Mouse (Mus musculus) hindbrain, embryonic 14.5 days (tissue): ENCODE results near the gene Rasl10a. TPM values are rescaled to one million over a fixed set of nuclear protein-coding genes. Genes with fewer than 3 reads are reported as not detected.
A peak's percentile ranks its signal among the peaks of the same experiment; 100 is the strongest.

Experiments used
- ATAC-seq: fragments of 200-750 bp; cut with Nextera tagmentation; 2 replicates; pipeline ENCODE4 v1.8.0; 2017; ENCODE audit warnings: moderate number of reproducible peaks, mild to moderate bottlenecking, moderate TSS enrichment, moderate library complexity; ENCODE audit not compliant: low FRiP score
- DNase-seq: peaks from one replicate; pipeline ENCODE4 v3.0.0-alpha.2; 2015; ENCODE audit warnings: low spot score
- H3K27ac ChIP-seq: fragments of 300-500 bp; sonication (generic); 2 replicates; pipeline ENCODE4 v1.5.1; 2014; ENCODE audit warnings: mild to moderate bottlenecking, moderate library complexity
- H3K27me3 ChIP-seq: fragments of 300-500 bp; sonication (generic); 2 replicates; pipeline ENCODE4 v1.6.1; 2014; ENCODE audit warnings: mild to moderate bottlenecking, low read length, mixed read lengths; ENCODE audit not compliant: control insufficient read depth, insufficient read depth
- H3K36me3 ChIP-seq: fragments of 300-500 bp; sonication (generic); replicated peaks from 2 replicates; pipeline ENCODE4 v1.6.1; 2014; ENCODE audit not compliant: control insufficient read depth, insufficient read depth
- H3K4me1 ChIP-seq: fragments of 300-500 bp; sonication (generic); replicated peaks from 2 replicates; pipeline ENCODE4 v1.6.1; 2014; ENCODE audit warnings: antibody characterized with exemption, low read length, mixed read lengths; ENCODE audit not compliant: control insufficient read depth, insufficient read depth
- H3K4me2 ChIP-seq: fragments of 300-500 bp; sonication (generic); replicated peaks from 2 replicates; pipeline ENCODE4 v1.6.1; 2014; ENCODE audit warnings: mild to moderate bottlenecking, moderate library complexity
- H3K4me3 ChIP-seq: fragments of 300-500 bp; sonication (generic); replicated peaks from 2 replicates; pipeline ENCODE4 v1.5.1; 2014; ENCODE audit warnings: mild to moderate bottlenecking, low read length
- H3K9ac ChIP-seq: fragments of 300-500 bp; sonication (generic); 2 replicates; pipeline ENCODE4 v1.6.1; 2014
- H3K9me3 ChIP-seq: fragments of 300-500 bp; sonication (generic); 2 replicates; pipeline ENCODE4 v1.6.1; 2016; ENCODE audit warnings: low read length; ENCODE audit not compliant: control insufficient read depth
- WGBS: fragments of 180-500 bp; shearing (Covaris S2); extraction: QIAGEN DNeasy Blood & Tissue Kit; methylation state at CpG from one replicate; pipeline ENCODE4 v1.1.7; 2014; 5-methylcytosine and 5-hydroxymethylcytosine counted together
- polyA plus RNA-seq: library from polyadenylated mRNA; unstranded; fragments of >200 nt; fragmentation: Nextera tagmentation; extraction: Ambion mirVana; gene quantifications from 2 replicates; pipeline ENCODE4 v1.2.1, GENCODE M21; 2014

Gene Rasl10a
- polyA plus RNA-seq, 1 experiment from 2014 or later: 1.0 TPM

DNA sequence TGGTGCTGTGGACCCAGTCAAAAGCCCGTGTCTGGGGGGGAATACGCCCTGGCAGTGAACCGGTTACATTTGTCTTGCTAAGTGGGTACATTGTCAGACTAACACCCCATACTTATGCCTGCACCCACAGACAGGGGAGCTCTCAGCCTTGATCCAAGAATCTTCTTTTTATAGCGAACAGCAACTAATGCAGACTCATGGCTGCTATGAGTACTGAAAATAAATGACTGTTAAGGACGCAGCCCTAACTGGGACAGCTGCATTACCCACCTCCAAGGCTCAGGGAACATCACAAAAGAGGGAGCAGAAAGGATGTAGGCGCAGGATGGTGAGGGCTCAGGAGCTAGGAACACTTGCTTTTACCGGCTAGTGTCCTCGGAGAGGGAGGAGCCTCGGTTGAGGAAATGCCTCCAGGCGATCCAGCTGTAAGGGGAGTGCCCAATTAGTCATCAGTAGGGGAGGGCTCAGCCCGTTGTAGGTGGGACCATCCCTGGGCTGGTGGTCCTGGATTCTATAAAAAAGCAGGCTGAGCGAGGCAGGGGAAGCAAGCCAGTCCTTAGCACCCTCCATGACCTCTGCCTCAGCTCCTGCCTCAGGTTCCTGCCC, 11.5 kb upstream of the Rasl10a start:
- no peak for ATAC-seq
- Histone ChIP-seq H3K4me2 (no peak overlapping the region), H3K9me3 (no peaks in the 10 kb centered on the region), H3K36me3 (peaks cover 17% of the 10 kb centered on the region), H3K9ac (no peak overlapping the region), H3K4me3 (no peak overlapping the region), H3K4me1 (no peaks in the 10 kb centered on the region), H3K27me3 (no peaks in the 10 kb centered on the region), H3K27ac (no peak overlapping the region)
- 52% methylated on average over 12 of the region's 12 CpGs for WGBS
- DNase-seq: no peak

DNA sequence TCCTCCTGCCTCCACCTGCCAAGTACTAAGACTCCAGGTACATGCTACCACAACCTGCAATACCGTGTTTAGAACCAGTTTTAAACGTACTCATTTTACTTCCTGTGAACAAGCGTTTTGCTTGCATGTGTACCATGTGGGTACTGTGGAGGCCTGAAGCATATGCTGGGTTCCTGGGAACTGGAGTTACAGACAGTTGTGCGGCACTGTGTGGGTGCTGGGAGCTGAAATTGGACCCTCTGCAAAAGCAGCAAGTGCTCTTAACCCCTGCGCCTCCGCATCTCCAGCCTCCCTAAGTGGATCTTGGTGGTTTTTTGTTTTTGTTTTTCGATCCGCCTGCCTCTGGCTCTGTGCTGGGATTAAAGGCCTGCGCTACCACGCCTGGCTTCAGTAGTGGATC, 6.3 kb upstream of the Rasl10a start:
- H3K4me2 ChIP-seq: no peak overlapping the region
- H3K4me1 ChIP-seq: peaks cover 7% of the 10 kb centered on the region; the same call in 1 of the 2 replicates
- no peak overlapping the region for H3K27ac ChIP-seq
- no peaks in the 10 kb centered on the region for H3K36me3 ChIP-seq
- no peak for DNase-seq
- no peak overlapping the region for H3K4me3 ChIP-seq
- WGBS: 85% methylated on average over 10 of the region's 10 CpGs
- peaks cover 18% of the 10 kb centered on the region for H3K27me3 ChIP-seq
- no peak overlapping the region for H3K9ac ChIP-seq
- ATAC-seq: no peak
- H3K9me3 ChIP-seq: no peaks in the 10 kb centered on the region

DNA sequence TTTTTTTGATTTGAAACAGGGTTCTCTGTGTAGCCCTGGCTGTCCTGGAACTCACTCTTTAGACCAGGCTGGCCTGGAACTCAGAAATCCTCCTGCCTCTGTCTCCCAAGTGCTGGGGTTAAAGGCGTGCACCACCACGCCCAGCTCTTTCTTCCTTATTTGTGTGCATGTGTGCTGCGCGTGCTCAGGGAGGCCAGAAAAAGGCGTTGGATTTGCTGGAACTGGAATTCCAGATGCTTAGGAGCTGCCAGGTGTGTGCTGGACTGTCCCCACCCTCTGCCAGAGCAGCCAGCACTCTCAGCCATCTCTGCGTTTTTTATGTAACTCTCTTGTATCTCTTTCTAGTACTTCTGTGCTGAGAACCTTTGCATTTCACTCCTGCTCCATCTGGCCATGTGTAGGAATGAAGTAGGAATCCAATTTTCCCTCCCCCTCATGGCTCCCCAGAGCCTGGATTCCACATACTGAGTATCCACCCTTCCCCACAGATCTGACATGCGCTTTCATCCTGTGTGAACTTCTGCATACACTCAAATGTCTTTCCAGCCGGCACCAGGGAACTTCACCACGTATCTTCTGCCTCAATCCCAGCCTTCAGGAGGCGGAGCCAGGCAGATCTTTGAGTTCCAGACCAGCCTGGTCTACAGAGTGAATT, 5.6 kb upstream of the Rasl10a start:
- Histone ChIP-seq H3K9me3 (no peaks in the 10 kb centered on the region), H3K36me3 (no peaks in the 10 kb centered on the region), H3K4me2 (no peak overlapping the region), H3K27ac (no peak overlapping the region), H3K9ac (no peak overlapping the region), H3K4me1 (peaks cover 9% of the 10 kb centered on the region; the same call in 1 of the 2 replicates), H3K27me3 (peaks cover 25% of the 10 kb centered on the region), H3K4me3 (no peak overlapping the region)
- DNase-seq: no peak
- 76% methylated on average over 10 of the region's 10 CpGs for WGBS
- no peak for ATAC-seq

DNA sequence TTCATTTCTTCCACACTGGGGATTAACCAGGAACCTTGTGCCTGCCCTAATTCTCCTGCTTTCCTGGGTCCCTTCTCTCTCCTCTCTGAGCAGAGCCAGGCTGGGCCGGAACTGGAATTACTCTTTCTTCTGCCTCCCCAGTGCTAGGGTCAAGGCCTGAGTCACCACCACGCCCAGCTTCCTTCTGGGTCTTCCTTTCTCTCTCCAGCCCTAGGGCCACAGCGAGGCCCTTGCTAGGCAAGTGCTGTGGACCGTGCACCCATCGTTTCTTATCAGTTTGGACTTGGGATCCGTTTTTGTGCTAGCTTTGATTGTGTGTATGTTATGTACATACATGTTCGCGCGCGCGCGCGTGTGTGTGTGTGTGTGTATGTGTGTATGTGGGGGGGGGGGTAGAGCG, 3.8 kb upstream of the Rasl10a start:
- Histone ChIP-seq H3K4me3 (no peak overlapping the region), H3K27me3 (peaks cover 35% of the 10 kb centered on the region), H3K4me1 (peaks cover 9% of the 10 kb centered on the region; the same call in 1 of the 2 replicates), H3K36me3 (no peaks in the 10 kb centered on the region), H3K27ac (no peak overlapping the region), H3K4me2 (no peak overlapping the region), H3K9me3 (no peaks in the 10 kb centered on the region), H3K9ac (no peak overlapping the region)
- DNase-seq (no peak), ATAC-seq (no peak)
- 88% methylated on average over 14 of the region's 14 CpGs for WGBS

DNA sequence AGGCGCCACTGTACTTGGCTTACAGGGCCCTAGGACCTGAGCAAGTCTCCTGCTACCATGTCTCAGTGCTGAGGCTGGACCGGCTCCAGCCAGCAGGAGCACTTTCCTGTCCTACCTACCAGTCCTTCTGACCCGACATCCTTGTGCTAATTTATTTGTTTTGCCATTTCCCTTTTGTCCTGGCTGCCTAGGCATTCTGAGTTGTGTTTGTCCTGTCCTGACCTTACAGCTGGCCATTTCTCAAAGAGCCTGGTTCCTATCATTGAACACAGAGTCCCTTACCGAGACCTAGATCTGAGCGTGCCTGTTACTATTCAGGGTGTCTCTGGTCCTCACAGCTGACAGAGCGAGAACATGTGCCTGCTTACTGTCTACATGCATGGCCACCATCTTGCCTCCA, 3.1 kb upstream of the Rasl10a start:
- ATAC-seq: no peak
- 68% methylated on average over 6 of the region's 6 CpGs for whole genome bisulfite sequencing
- no peaks in the 10 kb centered on the region for H3K36me3 ChIP-seq
- H3K27me3 ChIP-seq: peaks cover 42% of the 10 kb centered on the region
- DNase-seq: no peak
- H3K9ac ChIP-seq: no peak overlapping the region
- H3K4me3 ChIP-seq: no peak overlapping the region
- H3K27ac ChIP-seq: no peak overlapping the region
- no peak overlapping the region for H3K4me2 ChIP-seq
- H3K9me3 ChIP-seq: no peaks in the 10 kb centered on the region
- peaks cover 9% of the 10 kb centered on the region; the same call in 1 of the 2 replicates for H3K4me1 ChIP-seq

DNA sequence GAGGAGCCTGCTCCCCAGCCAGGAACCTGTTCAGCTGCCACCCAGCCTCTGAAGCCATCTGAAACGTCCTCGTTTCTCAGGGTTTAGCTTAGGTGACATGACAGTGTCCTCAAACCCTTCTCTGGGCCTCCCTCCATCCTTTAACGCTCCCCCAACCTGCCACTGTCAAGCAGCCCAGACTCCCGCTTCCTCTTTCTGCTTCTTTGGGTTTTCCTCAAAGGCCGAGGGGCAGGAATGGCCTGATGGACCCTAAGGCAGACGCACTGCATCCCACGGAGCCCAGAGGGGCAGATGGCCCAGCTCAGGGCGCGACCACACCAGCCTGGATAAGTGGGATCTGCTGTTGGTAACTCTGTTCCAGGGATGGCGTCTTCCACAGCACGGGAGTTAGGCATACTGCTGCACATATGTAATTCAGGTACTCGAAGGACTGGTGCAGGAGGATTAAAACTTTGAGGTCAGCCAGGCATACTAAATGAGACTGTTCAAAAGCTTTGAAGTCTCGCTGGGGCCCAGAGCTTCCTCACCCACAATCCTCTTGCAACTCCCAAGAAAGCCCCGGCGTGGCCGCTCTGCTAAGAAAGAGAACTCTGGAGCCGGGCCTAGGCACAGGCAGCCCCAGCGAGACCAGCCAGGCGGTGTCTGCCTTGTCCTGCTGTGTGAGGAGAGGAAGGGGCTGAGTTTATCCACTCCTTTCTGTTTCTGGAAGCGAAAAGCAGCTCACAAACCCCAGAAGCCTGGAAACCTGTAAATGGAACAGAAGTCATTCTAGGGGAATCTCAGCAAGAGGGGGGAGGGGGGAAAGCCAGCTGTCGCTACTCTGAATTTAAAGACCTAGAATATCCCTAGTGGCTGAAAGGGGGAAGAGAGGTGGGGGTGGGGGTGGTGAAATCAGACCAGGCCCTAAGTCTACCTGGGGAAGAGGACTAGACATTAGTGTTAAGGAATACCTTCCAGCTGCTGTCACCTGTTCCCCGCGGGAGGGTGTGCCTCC, 1.7 kb upstream of the Rasl10a start:
- 23% methylated on average over 23 of the region's 23 CpGs for WGBS
- Histone ChIP-seq H3K4me3 (no peak overlapping the region), H3K9me3 (no peaks in the 10 kb centered on the region), H3K4me1 (peaks cover 13% of the 10 kb centered on the region), H3K9ac (no peak overlapping the region), H3K4me2 (no peak overlapping the region), H3K27ac (no peak overlapping the region), H3K27me3 (peaks cover 56% of the 10 kb centered on the region), H3K36me3 (peaks cover 4% of the 10 kb centered on the region)
- no peak for ATAC-seq
- no peak for DNase-seq

DNA sequence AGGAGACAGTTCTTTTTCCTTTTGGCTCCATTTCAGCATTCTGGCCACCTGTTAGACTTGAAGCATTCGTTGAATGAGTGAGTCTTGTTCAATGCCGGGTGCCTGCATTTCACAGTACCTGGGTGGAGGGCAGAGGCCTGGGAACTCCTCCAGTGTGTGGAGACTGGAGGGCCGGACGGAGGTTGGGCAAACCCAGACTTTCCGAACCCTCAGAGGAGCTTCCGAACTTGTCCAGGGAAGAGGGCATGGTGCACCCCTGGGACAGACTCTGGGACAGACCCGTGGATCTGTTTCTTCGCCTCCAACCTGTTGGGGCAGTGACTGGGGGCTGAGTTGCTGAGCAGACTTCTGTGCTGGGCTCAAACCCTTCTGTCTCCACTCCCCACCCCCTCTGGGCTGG, 864 bp upstream of the Rasl10a start:
- no peaks in the 10 kb centered on the region for H3K9me3 ChIP-seq
- no peak overlapping the region for H3K9ac ChIP-seq
- 48% methylated on average over 8 of the region's 8 CpGs for WGBS
- no peak overlapping the region for H3K4me2 ChIP-seq
- no peak overlapping the region for H3K4me3 ChIP-seq
- H3K4me1 ChIP-seq: peaks cover 21% of the 10 kb centered on the region
- H3K27ac ChIP-seq: no peak overlapping the region
- ATAC-seq: no peak
- peaks cover 64% of the 10 kb centered on the region for H3K27me3 ChIP-seq
- DNase-seq: no peak
- H3K36me3 ChIP-seq: peaks cover 4% of the 10 kb centered on the region

DNA sequence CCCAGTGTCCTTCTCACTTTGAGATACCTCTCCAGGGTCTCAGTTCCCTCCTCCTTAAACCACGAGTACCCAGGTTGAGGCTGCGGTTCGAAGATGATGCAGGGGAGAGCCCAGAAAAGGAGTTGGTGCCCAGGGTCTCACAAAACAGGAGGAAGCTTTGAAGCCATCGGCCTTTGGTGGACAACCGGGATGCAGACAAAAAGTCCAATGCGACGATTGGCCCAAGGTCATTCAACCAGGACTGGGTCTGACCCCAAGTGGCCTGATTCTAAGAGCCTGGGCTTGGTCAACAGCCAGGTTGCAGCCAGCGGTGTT, 430 bp upstream of the Rasl10a start:
- Histone ChIP-seq H3K27me3 (peaks cover 68% of the 10 kb centered on the region), H3K9ac (peak overlapping the region; percentile 24; the same call in 1 of the 2 replicates), H3K4me1 (peaks cover 26% of the 10 kb centered on the region), H3K27ac (no peak overlapping the region), H3K4me2 (peak overlapping the region; percentile 54), H3K36me3 (peaks cover 4% of the 10 kb centered on the region), H3K4me3 (peak overlapping the region; percentile 34), H3K9me3 (no peaks in the 10 kb centered on the region)
- no peak for DNase-seq
- 12% methylated on average over 8 of the region's 8 CpGs for WGBS
- no peak for ATAC-seq

DNA sequence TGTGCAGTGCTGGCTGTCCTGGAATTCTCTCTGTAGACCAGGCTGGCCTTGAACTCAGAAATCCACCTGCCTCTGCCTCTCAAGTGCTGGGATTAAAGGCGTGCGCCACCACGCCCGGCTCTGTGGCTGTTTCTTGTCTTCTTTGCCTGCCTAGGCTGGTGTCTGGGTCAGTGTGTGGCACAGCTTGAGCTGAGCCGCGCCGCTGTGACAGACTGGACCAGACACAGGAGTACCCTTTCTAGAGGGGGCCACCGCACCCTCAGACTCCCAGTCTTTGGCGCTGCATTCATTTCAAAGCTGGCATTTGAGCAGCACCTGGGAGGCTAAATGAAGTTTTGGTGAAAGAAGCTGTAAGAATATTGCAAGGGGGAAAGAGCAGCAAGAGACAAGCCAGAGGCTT, 855 bp downstream of the Rasl10a start:
- Histone ChIP-seq H3K4me3 (no peak overlapping the region), H3K9ac (no peak overlapping the region), H3K4me1 (peaks cover 37% of the 10 kb centered on the region), H3K27me3 (peaks cover 81% of the 10 kb centered on the region), H3K36me3 (peaks cover 4% of the 10 kb centered on the region), H3K4me2 (no peak overlapping the region), H3K27ac (no peak overlapping the region), H3K9me3 (no peaks in the 10 kb centered on the region)
- ATAC-seq (no peak), DNase-seq (no peak)
- 40% methylated on average over 9 of the region's 9 CpGs for WGBS
